Mouse (Mus musculus) hindbrain, postnatal 0 days (tissue): Measurements from ENCODE around the gene Klhl3. TPM values are rescaled to one million over a fixed set of nuclear protein-coding genes. Genes with fewer than 3 reads are reported as not detected.

Source experiments
- ATAC-seq: fragments of 200-750 bp; cut with Nextera tagmentation; 2 replicates; pipeline ENCODE4 v1.8.0; 2017; ENCODE audit warnings: mild to moderate bottlenecking, moderate TSS enrichment, moderate library complexity
- DNase-seq: peaks from one replicate; pipeline ENCODE4 v3.0.0-alpha.2; 2015; ENCODE audit warnings: low spot score
- H3K27ac ChIP-seq: fragments of 300-500 bp; sonication (generic); 2 replicates; pipeline ENCODE4 v1.5.1; 2014; ENCODE audit warnings: mild to moderate bottlenecking
- H3K27me3 ChIP-seq: fragments of 300-500 bp; sonication (generic); 2 replicates; pipeline ENCODE4 v1.6.1; 2014; ENCODE audit warnings: low read length, mixed read lengths; ENCODE audit not compliant: insufficient read depth
- H3K36me3 ChIP-seq: fragments of 300-500 bp; sonication (generic); 2 replicates; pipeline ENCODE4 v1.6.1; 2014; ENCODE audit warnings: low read length, mixed read lengths; ENCODE audit not compliant: insufficient read depth
- H3K4me1 ChIP-seq: fragments of 300-500 bp; sonication (generic); 2 replicates; pipeline ENCODE4 v1.6.1; 2014; ENCODE audit warnings: antibody characterized with exemption, low read length, mixed read lengths; ENCODE audit not compliant: insufficient read depth
- H3K4me2 ChIP-seq: fragments of 300-500 bp; sonication (generic); 2 replicates; pipeline ENCODE4 v1.6.1; 2014; ENCODE audit warnings: low read depth, mild to moderate bottlenecking, low read length, moderate library complexity, mixed read lengths
- H3K4me3 ChIP-seq: fragments of 300-500 bp; sonication (generic); 2 replicates; pipeline ENCODE4 v1.5.1; 2014; ENCODE audit warnings: low read length
- H3K9ac ChIP-seq: fragments of 300-500 bp; sonication (generic); replicated peaks from 2 replicates; pipeline ENCODE4 v1.6.1; 2014; ENCODE audit warnings: mild to moderate bottlenecking, low read length, moderate library complexity, mixed read lengths
- H3K9me3 ChIP-seq: fragments of 300-500 bp; sonication (generic); 2 replicates; pipeline ENCODE4 v1.6.1; 2016; ENCODE audit warnings: low read length, mixed read lengths
- CTCF ChIP-seq: IDR thresholded peaks from 2 replicates; pipeline ENCODE4 v1.5.1; 2016; ENCODE audit warnings: antibody characterized with exemption, control low read depth, low read depth
- WGBS: fragments of 180-500 bp; shearing (Covaris S2); extraction: QIAGEN DNeasy Blood & Tissue Kit; methylation state at CpG from one replicate; pipeline ENCODE4 v1.1.7; 2014; 5-methylcytosine and 5-hydroxymethylcytosine counted together
- polyA plus RNA-seq: library from polyadenylated mRNA; unstranded; fragments of >200 nt; fragmentation: Nextera tagmentation; extraction: Ambion mirVana; gene quantifications from 2 replicates; pipeline ENCODE4 v1.2.1, GENCODE M21; 2015
- total RNA-seq: library from RNA; depleted of rRNA; stranded (reverse); fragments of >200 nt; gene quantifications from 2 replicates; pipeline ENCODE4 v1.2.3, GENCODE M21; 2014

Klhl3 gene
- total and polyA plus RNA-seq, 2 experiments from 2014 or later: 10.2 to 10.6 TPM

- no peak overlapping the region for H3K4me2 ChIP-seq
- 33% methylated on average over 17 of the region's 17 CpGs for WGBS
- H3K4me3 ChIP-seq: no peak overlapping the region
- no peaks in the 10 kb centered on the region for H3K27me3 ChIP-seq
- peak overlapping the region; percentile 57 for H3K27ac ChIP-seq
- ATAC-seq (peak; percentile 50), DNase-seq (peak; percentile 68)
- peaks cover 8% of the 10 kb centered on the region; the same call in 1 of the 2 replicates for H3K4me1 ChIP-seq
- no peak overlapping the region for H3K9ac ChIP-seq
- no peaks in the 10 kb centered on the region for H3K9me3 ChIP-seq
- H3K36me3 ChIP-seq: peaks cover 19% of the 10 kb centered on the region; the same call in 1 of the 2 replicates
- no peak for TF ChIP-seq CTCF
Measured at GRCm38 (mm10) chr13:58057953-58058870, 55.2 kb downstream of the Klhl3 start.

GRCm38 (mm10) chr13:58056618-58057017 lies 56.8 kb downstream of the Klhl3 start:
- Histone ChIP-seq H3K9me3 (no peaks in the 10 kb centered on the region), H3K9ac (no peak overlapping the region), H3K4me1 (peaks cover 8% of the 10 kb centered on the region; the same call in 1 of the 2 replicates), H3K36me3 (peaks cover 9% of the 10 kb centered on the region; the same call in 1 of the 2 replicates), H3K27me3 (no peaks in the 10 kb centered on the region), H3K4me2 (no peak overlapping the region), H3K27ac (no peak overlapping the region), H3K4me3 (no peak overlapping the region)
- DNase-seq (no peak), ATAC-seq (no peak)
- peak; percentile 59 for TF ChIP-seq CTCF
- WGBS: 84% methylated on average over 4 of the region's 4 CpGs

GRCm38 (mm10) chr13:58053628-58054027 lies 59.8 kb downstream of the Klhl3 start:
- Histone ChIP-seq H3K9ac (no peak overlapping the region), H3K4me2 (no peak overlapping the region), H3K9me3 (no peaks in the 10 kb centered on the region), H3K4me3 (no peak overlapping the region), H3K36me3 (no peaks in the 10 kb centered on the region), H3K27ac (no peak overlapping the region), H3K4me1 (peaks cover 4% of the 10 kb centered on the region; the same call in 1 of the 2 replicates), H3K27me3 (no peaks in the 10 kb centered on the region)
- ATAC-seq (peak; percentile 77), DNase-seq (peak; percentile 52)
- TF ChIP-seq CTCF: no peak
- WGBS: 49% methylated on average over 4 of the region's 4 CpGs

GRCm38 (mm10) chr13:58051654-58052053 lies 61.7 kb downstream of the Klhl3 start:
- Histone ChIP-seq H3K36me3 (no peaks in the 10 kb centered on the region), H3K9ac (no peak overlapping the region), H3K27ac (no peak overlapping the region), H3K9me3 (no peaks in the 10 kb centered on the region), H3K4me2 (no peak overlapping the region), H3K27me3 (no peaks in the 10 kb centered on the region), H3K4me3 (no peak overlapping the region), H3K4me1 (no peaks in the 10 kb centered on the region)
- TF ChIP-seq CTCF: no peak
- ATAC-seq (no peak), DNase-seq (no peak)
- WGBS: 79% methylated on average over 10 of the region's 10 CpGs

- ATAC-seq (no peak), DNase-seq (no peak)
- Histone ChIP-seq H3K36me3 (no peaks in the 10 kb centered on the region), H3K4me1 (no peaks in the 10 kb centered on the region), H3K4me3 (no peak overlapping the region), H3K27me3 (no peaks in the 10 kb centered on the region), H3K9me3 (no peaks in the 10 kb centered on the region), H3K9ac (no peak overlapping the region), H3K27ac (no peak overlapping the region), H3K4me2 (no peak overlapping the region)
- peak; percentile 31 for TF ChIP-seq CTCF
- WGBS: 53% methylated on average over 7 of the region's 7 CpGs
Measured at GRCm38 (mm10) chr13:58051251-58051650, 62.1 kb downstream of the Klhl3 start.

GRCm38 (mm10) chr13:58049121-58049520 lies 64.3 kb downstream of the Klhl3 start:
- H3K4me1 ChIP-seq: no peaks in the 10 kb centered on the region
- H3K4me3 ChIP-seq: no peak overlapping the region
- 76% methylated on average over 5 of the region's 5 CpGs for WGBS
- no peaks in the 10 kb centered on the region; the same call in 1 of the 2 replicates for H3K36me3 ChIP-seq
- H3K27me3 ChIP-seq: no peaks in the 10 kb centered on the region
- no peak for TF ChIP-seq CTCF
- ATAC-seq (no peak), DNase-seq (no peak)
- H3K4me2 ChIP-seq: no peak overlapping the region
- no peak overlapping the region for H3K9ac ChIP-seq
- no peak overlapping the region for H3K27ac ChIP-seq
- H3K9me3 ChIP-seq: no peaks in the 10 kb centered on the region

GRCm38 (mm10) chr13:58048076-58048475 lies 65.3 kb downstream of the Klhl3 start:
- no peak for ATAC-seq
- Histone ChIP-seq H3K27me3 (no peaks in the 10 kb centered on the region), H3K27ac (no peak overlapping the region), H3K36me3 (no peaks in the 10 kb centered on the region; the same call in 1 of the 2 replicates), H3K4me2 (no peak overlapping the region), H3K9ac (no peak overlapping the region), H3K4me1 (no peaks in the 10 kb centered on the region), H3K9me3 (no peaks in the 10 kb centered on the region), H3K4me3 (no peak overlapping the region)
- DNase-seq: no peak
- TF ChIP-seq CTCF: peak; percentile 33
- 73% methylated on average over 3 of the region's 3 CpGs for WGBS
